Mouse (Mus musculus) gastrocnemius, postnatal 10 days (tissue): ENCODE results near the gene Pik3c2b. TPM values are rescaled to one million over a fixed set of nuclear protein-coding genes. Genes with fewer than 3 reads are reported as not detected.

Experiments used
- DNase-seq: peaks from one replicate; pipeline ENCODE4 v3.0.0; 2021; ENCODE audit warnings: mixed read lengths
- total RNA-seq, 2 experiments: library from RNA; stranded (reverse); gene quantifications; 2 replicates each; pipeline ENCODE4 v1.2.3; 2021

Gene Pik3c2b
- total RNA-seq, 2 experiments from 2014 or later = 29.9 to 38.2 TPM

DNA sequence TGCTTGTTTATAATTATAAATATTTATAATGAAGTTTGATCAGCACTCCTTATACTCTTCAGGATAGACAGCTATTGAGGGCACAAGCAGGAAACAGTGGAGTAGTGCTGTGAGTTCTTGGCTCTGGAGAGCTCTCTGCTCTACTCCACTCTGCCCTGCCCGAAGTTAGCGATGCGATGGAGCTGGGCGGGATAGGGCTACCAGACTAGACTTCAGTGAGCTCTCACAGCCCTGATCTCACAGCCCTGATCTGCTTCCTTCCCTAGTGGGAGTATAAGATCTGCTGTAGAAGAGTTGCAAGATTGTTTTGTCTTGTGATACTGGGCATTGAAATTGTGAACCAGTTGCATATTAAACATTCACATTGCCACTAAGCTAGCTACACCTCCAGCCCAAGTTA lies 89.4 kb downstream of the Pik3c2b start:
- no peak for DNase-seq

GRCm38 (mm10) chr1:133135808-133136207 lies 90.3 kb downstream of the Pik3c2b start:
- no peak for DNase-seq

DNA sequence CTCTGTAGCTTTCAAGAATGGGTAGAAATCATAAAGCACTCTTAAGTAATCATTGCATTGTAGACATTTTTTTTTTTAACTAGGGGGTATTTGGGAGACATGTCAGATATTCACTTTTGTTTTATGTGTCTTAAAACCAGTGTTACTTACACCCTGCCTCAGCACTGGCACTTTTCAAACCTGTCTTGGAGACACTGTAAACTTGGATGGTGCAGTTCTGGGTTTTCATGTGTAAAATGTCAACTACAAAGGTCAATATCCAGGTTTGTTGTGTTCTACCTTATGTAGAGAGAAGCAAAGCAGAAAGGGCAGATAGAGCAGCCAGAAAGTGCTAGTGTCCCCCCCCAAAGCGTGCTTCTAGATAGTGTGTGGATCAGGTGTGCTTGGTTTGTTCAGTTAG lies 92.9 kb downstream of the Pik3c2b start:
- no peak for DNase-seq

- DNase-seq = peak; percentile 24
Measured at GRCm38 (mm10) chr1:133146014-133147009, 100.8 kb downstream of the Pik3c2b start.

GRCm38 (mm10) chr1:133147324-133147723 lies 101.9 kb downstream of the Pik3c2b start:
- DNase-seq = no peak

- DNase-seq = no peak
Measured at GRCm38 (mm10) chr1:133148122-133148521, 102.7 kb downstream of the Pik3c2b start.

- DNase-seq = no peak
Measured at GRCm38 (mm10) chr1:133150556-133150955, 105.1 kb downstream of the Pik3c2b start.

- DNase-seq = no peak
Measured at GRCm38 (mm10) chr1:133152213-133152612, 106.7 kb downstream of the Pik3c2b start.

- DNase-seq = no peak
Measured at GRCm38 (mm10) chr1:133155270-133155669, 109.8 kb downstream of the Pik3c2b start.

Other genes starting within 250 kb of the Pik3c2b start
- gene Lrrn2, start 165.4 kb upstream of the Pik3c2b start, total RNA-seq = 1 to 10 TPM; 2.8 to 3.7 TPM
- gene Mdm4, start 15.1 kb upstream of the Pik3c2b start, total RNA-seq = 10 to 100 TPM; 35.8 to 48.4 TPM
- 10 to 100 TPM; 28.6 to 36.3 TPM for gene Ppp1r15b, start 85.5 kb downstream of the Pik3c2b start, total RNA-seq
- 10 to 100 TPM; 17.2 to 23.3 TPM for gene Plekha6, start 118.5 kb downstream of the Pik3c2b start, total RNA-seq